Mouse (Mus musculus) layer of hippocampus, adult 11-12 months (tissue): ENCODE data around the gene Olfr1156.

Experiments
- DNase-seq: peaks from one replicate; pipeline ENCODE4 v3.0.0; 2022; ENCODE audit warnings: low spot score

Gene Olfr1156

GRCm38 (mm10) chr2:87953000-87953399 lies at the start of gene Olfr1156:
TSS of gene Olfr1156 (minus strand) at chr2:87953100.
- no peak for DNase-seq

- DNase-seq: no peak
Measured at GRCm38 (mm10) chr2:87989813-87990212, 36.9 kb upstream of the Olfr1156 start, which contains the start of gene Olfr1158. TSS of gene Olfr1158 (plus strand) at chr2:87990113.

GRCm38 (mm10) chr2:87974563-87974962 lies 21.7 kb upstream of the Olfr1156 start, which contains the start of gene Olfr74:
TSS of gene Olfr74 (minus strand) at chr2:87974663.
- no peak for DNase-seq

GRCm38 (mm10) chr2:87968199-87968598 lies 15.3 kb upstream of the Olfr1156 start, which contains the start of gene Olfr1157:
TSS of gene Olfr1157 (minus strand) at chr2:87968299.
- no peak for DNase-seq

GRCm38 (mm10) chr2:87945037-87945436 lies 7.9 kb downstream of the Olfr1156 start, which contains the start of gene Olfr1155:
TSS of gene Olfr1155 (minus strand) at chr2:87945137.
- no peak for DNase-seq

- no peak for DNase-seq
Measured at GRCm38 (mm10) chr2:87905066-87905465, 47.8 kb downstream of the Olfr1156 start, which contains the start of gene Olfr1154. TSS of gene Olfr1154 (minus strand) at chr2:87905166.
